Mouse (Mus musculus): ENCODE data around the gene Glyctk.

Gene Glyctk

DNA sequence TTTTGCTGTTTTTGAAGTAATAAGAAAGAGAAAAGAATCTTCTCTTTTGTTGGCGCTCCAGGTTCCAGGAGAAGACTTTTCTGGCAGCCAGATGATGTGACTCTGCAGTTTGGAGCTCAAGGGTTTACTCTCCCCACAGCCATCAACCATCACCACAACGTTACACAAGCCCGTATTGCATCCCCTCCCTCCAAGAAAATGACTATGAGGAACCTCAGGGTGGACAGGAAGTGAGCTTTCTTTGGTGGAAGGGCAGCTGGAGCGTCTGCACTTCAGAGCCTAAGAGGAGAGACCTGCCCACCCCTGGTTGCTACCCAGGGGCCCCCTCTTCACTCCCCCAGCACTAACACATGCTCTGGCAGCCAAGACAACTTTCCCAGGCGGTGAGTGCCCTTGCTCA lies 10.7 kb downstream of the Glyctk start:
- no peak for DNase-seq (ENCODE audit: low spot score)

DNA sequence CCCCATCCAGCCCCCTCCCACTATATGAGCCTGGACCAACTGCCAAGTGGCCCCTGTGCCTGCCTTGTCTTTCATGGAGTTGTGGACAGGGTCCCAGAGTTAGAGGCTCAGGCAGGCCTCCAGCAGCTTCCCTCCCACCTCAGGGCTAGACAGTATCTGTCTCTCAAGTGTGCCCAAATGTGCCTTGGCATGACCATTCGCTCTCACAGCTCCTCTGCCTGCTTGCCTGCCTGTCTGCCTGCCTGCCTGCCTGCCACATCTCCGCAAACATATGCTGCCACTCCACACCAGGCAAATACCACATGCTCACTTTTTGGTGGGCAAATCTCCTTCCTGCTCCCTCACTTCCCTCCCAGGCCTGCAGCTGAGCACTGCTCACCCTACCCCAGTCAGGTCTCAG lies 12.4 kb downstream of the Glyctk start:
- no peak for DNase-seq (ENCODE audit: low spot score)

DNA sequence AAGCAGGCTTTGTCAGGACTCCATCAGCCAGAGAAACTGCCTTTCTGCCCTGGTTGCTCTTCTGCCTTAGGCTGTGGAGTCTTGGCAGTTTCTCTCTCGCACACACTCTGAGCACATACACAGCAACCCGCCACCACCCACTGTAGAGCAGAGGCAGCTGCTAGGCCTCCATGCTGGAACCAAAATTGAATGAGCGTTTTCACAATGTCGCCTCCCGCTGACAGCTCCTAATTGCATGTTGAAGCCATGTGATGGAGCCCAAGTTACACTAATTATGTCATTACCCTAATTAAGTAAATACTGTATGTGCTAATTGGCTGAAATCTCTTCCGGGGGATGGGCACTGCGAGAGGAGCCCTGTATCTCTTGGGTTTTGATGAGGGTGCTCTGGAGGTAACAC lies 13.8 kb downstream of the Glyctk start:
- DNase-seq (ENCODE audit: low spot score): no peak

DNA sequence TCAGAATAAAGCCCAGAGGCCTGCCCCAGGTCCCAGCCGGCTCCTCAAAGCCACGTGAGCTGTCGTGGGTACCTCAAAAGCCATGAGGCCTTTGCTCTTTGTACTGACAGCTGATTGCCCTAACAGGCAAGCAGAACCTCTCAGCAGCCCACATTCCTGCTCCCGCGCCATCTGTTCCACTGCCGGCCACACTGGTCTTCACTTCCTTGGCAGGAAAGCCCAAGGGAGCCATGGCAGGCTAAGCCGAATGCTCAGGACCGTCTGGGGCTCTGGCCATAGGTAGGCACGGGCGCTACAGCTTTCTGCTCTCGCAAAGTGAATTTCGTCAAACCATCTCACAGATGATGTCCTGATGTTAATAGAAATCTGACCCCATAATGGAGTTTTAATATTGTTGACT lies 16.0 kb downstream of the Glyctk start:
- no peak for DNase-seq (ENCODE audit: low spot score)

DNA sequence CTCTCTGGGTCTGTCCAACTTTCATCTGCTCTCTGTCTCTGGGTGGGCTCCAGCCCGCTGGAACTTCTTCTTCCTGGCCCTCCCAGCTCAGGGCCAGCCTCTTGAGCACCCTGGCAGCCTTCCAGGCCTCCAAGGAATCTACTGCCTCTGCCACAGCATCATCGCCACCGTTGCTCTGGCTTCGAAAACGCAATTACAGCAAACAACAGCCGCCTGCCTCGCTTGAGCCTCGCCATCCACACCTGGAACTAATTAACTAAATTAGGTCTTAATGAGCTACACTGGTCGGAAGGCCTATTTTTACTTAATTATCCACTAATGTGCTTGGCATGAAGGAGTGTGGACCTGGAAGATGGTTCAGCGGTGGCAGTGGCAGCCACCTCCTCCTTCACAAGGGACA lies 18.2 kb downstream of the Glyctk start:
- DNase-seq (ENCODE audit: low spot score): no peak

DNA sequence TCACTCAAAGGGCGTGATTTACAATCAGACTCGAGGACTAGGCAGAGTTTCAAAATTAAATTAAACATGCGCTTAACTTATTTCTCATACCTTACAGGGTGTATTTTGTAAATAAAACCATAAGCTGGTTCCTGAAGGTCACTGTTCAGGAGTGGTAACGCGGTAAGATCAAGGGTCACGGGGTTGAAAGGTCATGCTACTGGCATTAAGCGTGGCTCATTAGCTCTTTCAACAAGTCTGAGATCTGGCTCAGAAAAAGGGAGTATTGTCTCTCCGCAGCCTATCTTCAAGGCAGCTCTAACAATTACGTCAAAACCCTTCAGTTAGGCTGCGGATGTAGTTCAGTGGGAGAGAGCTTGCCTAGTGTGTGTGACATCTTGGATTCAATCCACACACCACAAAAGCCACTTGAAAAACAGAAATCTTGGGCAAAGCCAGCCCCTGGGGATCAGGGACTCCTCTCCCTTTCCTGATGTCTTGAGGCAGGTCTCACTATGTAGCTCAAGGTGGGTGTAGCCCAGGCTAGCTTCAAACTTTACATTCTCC lies 20.2 kb downstream of the Glyctk start:
- DNase-seq (ENCODE audit: low spot score): no peak

DNA sequence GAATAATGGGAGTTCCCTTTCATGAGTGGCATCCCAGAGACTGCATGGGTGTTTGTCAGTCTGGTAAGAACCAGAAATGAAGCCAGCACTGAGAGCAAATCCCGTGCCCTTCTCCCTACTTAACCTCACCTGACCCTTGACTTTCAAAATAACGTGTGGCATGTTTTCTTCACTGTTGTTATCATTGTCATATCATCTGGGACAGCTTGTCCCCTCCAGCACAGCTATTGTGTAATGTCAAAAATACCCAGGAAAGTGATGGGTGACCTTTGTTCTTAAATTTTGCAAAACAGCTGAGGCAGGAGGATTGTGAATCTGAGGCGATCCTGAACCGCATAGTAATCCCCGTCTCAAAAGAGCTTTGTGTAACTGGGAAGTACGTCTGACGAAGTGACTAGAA lies 27.7 kb downstream of the Glyctk start:
- DNase-seq (ENCODE audit: low spot score): no peak

DNA sequence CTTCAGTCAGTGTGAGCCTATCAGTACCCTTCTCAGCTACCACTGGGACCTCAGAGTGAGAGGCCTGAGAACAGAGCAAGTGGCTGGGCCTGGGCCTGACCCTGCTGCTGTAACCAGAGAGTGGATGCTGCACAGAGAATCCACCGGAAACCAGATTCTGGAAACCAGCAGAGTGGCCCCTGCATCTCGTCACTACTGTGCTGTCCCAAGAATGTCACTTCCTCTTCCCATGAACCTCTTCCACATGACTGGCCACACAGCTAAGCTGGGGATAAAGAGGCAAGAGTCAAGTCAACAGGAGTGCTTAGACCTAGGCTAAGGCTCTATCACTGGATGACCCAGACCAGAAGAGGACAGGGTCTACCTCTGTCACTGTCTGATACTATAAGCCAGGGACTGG lies 28.9 kb downstream of the Glyctk start:
- DNase-seq (ENCODE audit: low spot score): no peak

DNA sequence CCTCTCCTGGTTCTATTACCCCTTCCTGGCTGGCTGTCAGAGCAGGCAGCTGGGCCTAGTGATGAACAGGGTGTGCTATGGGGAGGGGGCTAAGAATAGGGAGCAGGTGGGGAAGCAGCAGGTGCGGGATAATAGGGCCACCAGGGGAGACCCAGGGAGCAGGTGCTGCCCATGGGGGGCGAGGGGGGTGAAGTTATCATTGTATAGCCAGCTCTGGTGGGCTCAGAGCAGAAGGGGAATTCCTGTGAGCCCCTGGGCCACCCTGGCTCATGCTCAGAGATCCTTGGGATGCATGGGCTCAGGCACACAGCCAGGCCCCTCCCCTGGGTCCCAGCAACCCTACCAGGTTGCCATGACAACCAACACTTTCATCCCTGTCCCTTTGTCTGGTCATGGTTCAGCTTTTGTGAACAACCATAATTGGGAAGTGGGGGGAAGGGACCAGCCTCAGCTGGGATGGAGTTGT lies 31.1 kb downstream of the Glyctk start:
- DNase-seq (ENCODE audit: low spot score): no peak

DNA sequence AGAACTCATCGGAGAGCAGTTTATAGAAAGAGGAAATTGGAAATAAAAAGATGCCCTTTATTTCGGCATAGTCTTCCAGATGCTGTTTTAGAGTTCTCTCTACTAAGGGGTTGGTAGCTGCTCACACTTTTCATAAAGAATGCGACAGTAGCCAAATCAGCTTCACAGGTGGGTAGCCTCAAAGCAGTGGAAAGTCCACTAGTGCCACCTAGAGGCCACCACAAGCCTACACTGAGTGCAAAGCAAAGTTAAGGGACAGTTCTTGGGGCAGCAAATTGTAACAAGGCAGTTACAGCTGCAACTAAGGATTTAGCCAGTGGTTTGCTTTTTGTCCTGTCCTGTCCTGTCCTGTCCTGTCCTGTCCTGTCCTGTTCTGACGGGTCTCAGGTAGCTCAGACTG lies 34.3 kb downstream of the Glyctk start:
- peak; percentile 26 for DNase-seq (ENCODE audit: low spot score)

DNA sequence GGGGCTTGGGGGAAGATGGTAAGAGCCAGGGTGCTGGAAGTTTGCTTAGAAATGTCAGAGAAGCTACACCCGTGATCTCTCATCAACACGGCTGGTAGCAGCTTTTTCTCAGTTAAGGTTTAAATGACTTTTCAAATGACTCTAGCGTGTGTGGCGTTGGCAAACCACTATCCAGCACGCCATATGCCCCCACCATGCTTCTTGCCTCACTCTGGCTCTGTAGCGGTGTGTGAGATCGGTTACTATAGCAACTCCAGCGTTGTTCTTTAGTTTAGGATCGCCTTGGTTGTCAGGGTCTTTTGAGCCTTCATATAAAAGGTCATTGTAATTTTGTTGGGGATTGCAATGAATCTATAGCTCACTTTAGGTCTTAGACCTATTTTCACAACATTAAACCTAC lies 38.9 kb downstream of the Glyctk start:
- no peak for DNase-seq (ENCODE audit: low spot score)

DNA sequence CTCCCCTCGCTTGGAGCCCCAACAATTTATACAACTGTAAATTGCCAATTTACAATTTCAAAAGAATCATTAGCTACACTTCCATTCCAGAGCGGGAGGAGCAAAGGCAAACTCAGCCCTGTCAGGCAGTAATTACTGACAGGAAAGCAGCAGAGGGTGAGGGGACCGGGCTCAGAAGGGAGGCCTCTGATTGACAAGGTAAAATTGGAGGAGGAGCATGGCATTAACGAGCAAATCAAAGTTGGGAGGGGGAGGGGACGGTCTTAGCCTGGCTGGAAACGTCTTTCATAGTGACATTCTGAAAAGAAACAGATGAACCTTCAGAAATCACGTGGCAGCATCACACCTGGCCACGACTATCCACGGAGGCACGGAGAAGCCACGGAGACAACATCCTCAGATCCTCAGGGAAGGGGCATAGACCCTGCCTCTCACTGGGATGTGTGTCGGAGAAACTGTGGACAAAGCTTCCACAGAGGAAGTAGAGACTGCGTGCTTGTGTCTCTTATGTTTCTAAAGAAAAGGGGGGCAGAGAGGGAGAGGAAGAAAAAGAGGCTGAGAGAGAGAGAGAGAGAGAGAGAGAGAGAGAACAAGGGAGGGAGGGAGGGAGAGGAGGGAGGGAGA lies 42.0 kb downstream of the Glyctk start:
- DNase-seq (ENCODE audit: low spot score): no peak

DNA sequence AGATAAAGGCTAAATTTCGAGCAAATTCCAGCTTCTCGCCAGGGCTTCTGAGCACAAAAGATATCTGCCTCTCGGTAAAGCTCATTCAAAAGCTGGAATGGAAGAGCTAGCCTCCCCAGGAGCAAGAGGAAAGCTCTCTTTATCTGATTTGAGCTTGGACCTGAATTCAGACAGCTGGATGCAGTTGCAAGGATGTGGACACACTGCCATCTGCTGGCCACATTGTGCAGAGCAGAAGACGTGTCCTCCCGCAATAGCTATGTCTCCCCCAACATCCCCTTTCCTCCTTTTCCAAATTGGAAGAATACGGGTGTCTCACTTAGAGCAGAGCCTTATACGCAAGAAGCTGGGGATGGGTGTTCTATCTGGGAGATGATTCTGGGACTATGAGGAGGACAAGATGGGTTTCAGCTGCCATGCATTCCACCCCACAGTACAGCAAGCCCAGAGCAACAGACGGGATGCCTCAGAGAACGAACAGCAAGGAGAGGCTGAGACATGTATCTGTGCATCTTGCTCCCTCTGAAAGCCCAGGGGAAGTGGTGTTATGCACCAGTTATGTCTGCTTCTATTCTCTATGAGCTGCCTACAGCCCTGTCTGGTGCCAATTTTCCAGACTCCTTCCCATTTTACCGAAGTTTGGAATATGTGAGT lies 45.0 kb downstream of the Glyctk start:
- peak; percentile 59 for DNase-seq (ENCODE audit: low spot score)

DNA sequence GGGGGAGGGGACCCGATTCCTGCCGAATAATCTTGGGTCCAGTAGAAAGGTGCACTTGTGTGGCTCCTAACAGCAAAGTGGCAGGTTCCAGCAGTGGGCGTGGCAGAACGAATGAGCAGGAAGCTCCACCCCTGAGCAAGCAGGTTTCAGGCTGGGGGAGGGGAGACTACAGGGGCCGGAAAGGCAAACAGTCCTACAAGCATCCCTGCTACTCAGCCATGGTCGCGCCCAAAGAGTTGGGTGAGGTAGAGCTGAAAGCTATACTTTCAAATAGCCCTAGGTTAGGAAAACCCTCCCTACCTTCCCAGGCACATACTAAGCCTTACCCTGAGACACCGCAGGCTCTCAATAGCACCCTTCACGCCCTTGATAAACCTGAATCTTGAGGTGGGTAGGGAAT lies 51.7 kb downstream of the Glyctk start:
- DNase-seq (ENCODE audit: low spot score): no peak

DNA sequence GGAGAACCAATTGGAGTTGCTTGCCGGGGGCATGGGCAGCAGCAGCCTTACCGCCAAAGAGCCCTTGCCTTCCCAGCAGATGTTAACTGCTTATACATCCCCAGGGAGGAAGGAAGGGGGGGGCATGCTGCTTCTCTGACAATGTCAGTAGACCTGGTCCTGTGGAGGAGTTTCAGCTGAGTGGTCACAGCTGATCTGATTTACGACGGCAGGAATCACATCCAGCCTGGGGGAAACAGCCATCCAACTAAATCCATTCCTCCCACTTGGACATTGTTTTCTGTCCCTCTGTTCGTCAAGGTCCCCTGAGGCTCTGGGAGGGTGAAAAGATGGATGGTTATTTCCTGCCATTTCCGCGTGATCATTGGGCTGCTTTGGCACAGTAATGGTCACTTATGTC lies 53.5 kb downstream of the Glyctk start:
- no peak for DNase-seq (ENCODE audit: low spot score)

Measured in lung, postnatal 25 days (tissue).